Mouse (Mus musculus) neural tube, embryonic 14.5 days (tissue): ENCODE measurements around the gene Lnpep. TPM values are rescaled to one million over a fixed set of nuclear protein-coding genes. Genes with fewer than 3 reads are reported as not detected.
"Not testable (repeated sequence)": the region's sequence is repeated elsewhere in the genome, so short reads cannot be mapped to it uniquely, and the experiment has no call there.

Experiments
- ATAC-seq: fragments of 200-750 bp; cut with Nextera tagmentation; 2 replicates; pipeline ENCODE4 v1.8.0; 2017; ENCODE audit warnings: low read depth, mild to moderate bottlenecking, moderate TSS enrichment, moderate library complexity
- H3K27ac ChIP-seq: fragments of 300-500 bp; sonication (generic); 2 replicates; pipeline ENCODE4 v1.5.1; 2014; ENCODE audit warnings: low read depth, mild to moderate bottlenecking, control low read depth, low read length, moderate library complexity, mixed read lengths
- H3K27me3 ChIP-seq: fragments of 300-500 bp; sonication (generic); 2 replicates; pipeline ENCODE4 v1.6.1; 2014; ENCODE audit warnings: low read length; ENCODE audit not compliant: control insufficient read depth, insufficient read depth
- H3K36me3 ChIP-seq: fragments of 300-500 bp; sonication (generic); 2 replicates; pipeline ENCODE4 v1.6.1; 2014; ENCODE audit warnings: low read length, mixed read lengths; ENCODE audit not compliant: control insufficient read depth, insufficient read depth
- H3K4me1 ChIP-seq: fragments of 300-500 bp; sonication (generic); 2 replicates; pipeline ENCODE4 v1.6.1; 2014; ENCODE audit warnings: low read length; ENCODE audit not compliant: control insufficient read depth, insufficient read depth
- H3K4me2 ChIP-seq: fragments of 300-500 bp; sonication (generic); 2 replicates; pipeline ENCODE4 v1.6.1; 2014; ENCODE audit warnings: mild to moderate bottlenecking, low read depth, low read length, control low read depth
- H3K4me3 ChIP-seq: fragments of 300-500 bp; sonication (generic); 2 replicates; pipeline ENCODE4 v1.5.1; 2014; ENCODE audit warnings: low read depth, low read length, control low read depth, mixed read lengths
- H3K9ac ChIP-seq: fragments of 300-500 bp; sonication (generic); replicated peaks from 2 replicates; pipeline ENCODE4 v1.6.1; 2014; ENCODE audit warnings: low read depth, mild to moderate bottlenecking, control low read depth, low read length, mixed read lengths
- H3K9me3 ChIP-seq: fragments of 300-500 bp; sonication (generic); 2 replicates; pipeline ENCODE4 v1.6.1; 2016; ENCODE audit warnings: low read length; ENCODE audit not compliant: control insufficient read depth
- WGBS: fragments of 180-500 bp; shearing (Covaris S2); extraction: QIAGEN DNeasy Blood & Tissue Kit; methylation state at CpG from one replicate; pipeline ENCODE4 v1.1.7; 2014; 5-methylcytosine and 5-hydroxymethylcytosine counted together
- polyA plus RNA-seq: library from polyadenylated mRNA; unstranded; fragments of >200 nt; fragmentation: Nextera tagmentation; extraction: Ambion mirVana; gene quantifications from 2 replicates; pipeline ENCODE4 v1.2.1, GENCODE M21; 2014

Lnpep gene
- polyA plus RNA-seq, 1 experiment from 2014 or later: 17.7 TPM

- H3K4me3 ChIP-seq, H3K27ac ChIP-seq, H3K27me3 ChIP-seq, H3K4me1 ChIP-seq, H3K9ac ChIP-seq, H3K36me3 ChIP-seq, H3K9me3 ChIP-seq, H3K4me2 ChIP-seq, ATAC-seq: not testable (repeated sequence)
- 85% methylated on average over 7 of the region's 7 CpGs for WGBS
These were observed 3.5 kb upstream of the Lnpep start for GRCm38 (mm10) chr17:17628237-17628879.

GRCm38 (mm10) chr17:17627558-17627957 lies 2.7 kb upstream of the Lnpep start:
- H3K27me3 ChIP-seq: no peaks in the 10 kb centered on the region; the same call in 1 of the 2 replicates

DNA sequence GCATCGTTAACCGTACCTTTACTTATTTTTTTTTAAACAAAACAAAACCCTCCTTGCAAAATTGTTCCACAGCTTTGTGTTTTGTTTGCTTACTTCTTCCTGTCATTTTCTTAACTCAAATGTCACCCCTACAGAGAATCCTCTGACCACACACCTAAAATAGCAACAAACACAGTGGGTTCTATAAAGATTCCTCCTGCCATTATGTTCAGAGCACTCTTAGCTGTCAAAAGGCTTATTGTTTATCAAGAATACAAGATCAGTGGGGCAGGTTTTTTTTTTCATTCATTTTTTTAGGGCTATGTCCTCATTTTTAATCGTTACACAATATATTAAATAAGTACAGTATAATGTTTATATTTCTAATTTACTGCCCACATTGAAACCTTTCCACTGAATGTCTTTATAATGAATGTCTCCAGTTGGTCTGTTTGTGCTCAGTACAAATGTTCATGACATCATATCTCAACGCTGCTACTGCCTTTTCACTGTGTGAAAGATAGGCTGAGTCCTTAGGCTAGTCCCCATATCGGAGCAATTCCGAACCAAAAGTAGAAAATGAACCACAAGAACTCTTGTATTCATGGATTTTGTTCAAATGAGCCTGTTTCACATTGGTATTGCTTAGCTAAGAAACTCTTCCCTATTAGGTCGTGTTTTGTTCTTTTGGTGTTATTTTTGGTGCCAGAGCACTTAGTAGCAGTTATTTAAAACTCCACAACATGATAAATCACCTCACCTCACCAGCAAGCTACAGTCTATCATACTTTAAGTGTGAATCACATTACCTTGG lies 1.2 kb upstream of the Lnpep start:
- no peaks in the 10 kb centered on the region for H3K36me3 ChIP-seq
- no peaks in the 10 kb centered on the region for H3K9me3 ChIP-seq
- H3K27me3 ChIP-seq: no peaks in the 10 kb centered on the region; the same call in 1 of the 2 replicates
- 49% methylated on average over 7 of the region's 7 CpGs for WGBS
- H3K4me3 ChIP-seq: peak overlapping the region; percentile 91
- peak overlapping the region; percentile 66 for H3K4me2 ChIP-seq
- peaks cover 6% of the 10 kb centered on the region for H3K4me1 ChIP-seq
- H3K9ac ChIP-seq: peak overlapping the region; percentile 97
- no peak for ATAC-seq
- peak overlapping the region; percentile 100 for H3K27ac ChIP-seq

More at GRCm38 (mm10) chr17:17627558-17627957, 2.7 kb upstream of the Lnpep start:
- H3K4me1 ChIP-seq: peaks cover 6% of the 10 kb centered on the region
- H3K4me3 ChIP-seq: no peak overlapping the region
- no peak overlapping the region for H3K4me2 ChIP-seq
- no peak overlapping the region for H3K27ac ChIP-seq
- ATAC-seq: no peak
- no peaks in the 10 kb centered on the region for H3K36me3 ChIP-seq
- WGBS: 94% methylated on average over 2 of the region's 2 CpGs
- no peak overlapping the region for H3K9ac ChIP-seq
- no peaks in the 10 kb centered on the region for H3K9me3 ChIP-seq

DNA sequence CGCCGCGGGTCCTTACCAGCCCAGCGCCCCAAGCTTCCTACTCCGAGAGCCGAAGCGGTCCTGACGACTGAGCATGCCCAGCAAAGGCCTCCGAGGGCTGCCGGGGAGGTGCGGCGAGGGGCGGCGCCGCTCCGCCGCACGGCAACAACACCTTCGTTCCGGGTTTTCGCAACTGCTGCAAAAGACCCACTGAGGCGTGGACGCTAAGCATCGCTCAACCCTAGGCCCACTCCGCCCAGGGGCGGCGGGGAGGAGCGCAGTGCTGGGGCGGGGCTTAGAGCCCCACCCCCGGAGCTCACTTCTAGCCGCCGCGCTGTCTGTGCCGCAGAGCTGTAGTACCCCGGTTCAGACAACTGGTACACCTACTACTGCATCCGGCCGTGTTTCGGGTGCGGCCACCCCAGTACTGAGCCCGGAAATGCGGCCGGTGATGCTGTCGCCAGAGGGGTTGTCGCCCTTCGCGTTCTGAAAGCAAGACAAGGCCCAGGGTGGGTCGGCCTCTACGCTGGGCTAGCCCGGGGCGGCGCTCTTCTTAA lies 361 bp downstream of the Lnpep start:
- Histone ChIP-seq H3K9me3 (no peaks in the 10 kb centered on the region), H3K4me2 (peak overlapping the region; percentile 66), H3K27ac (peak overlapping the region; percentile 100), H3K4me3 (peak overlapping the region; percentile 91), H3K4me1 (peaks cover 6% of the 10 kb centered on the region), H3K27me3 (no peaks in the 10 kb centered on the region; the same call in 1 of the 2 replicates), H3K9ac (peak overlapping the region; percentile 97), H3K36me3 (no peaks in the 10 kb centered on the region)
- ATAC-seq: peak; percentile 97
- WGBS: 0% methylated on average over 48 of the region's 51 CpGs

GRCm38 (mm10) chr17:17623890-17624420 lies 895 bp downstream of the Lnpep start:
- peak overlapping the region; percentile 97 for H3K9ac ChIP-seq
- WGBS: under 1% methylated on average over 42 of the region's 42 CpGs
- H3K4me3 ChIP-seq: peak overlapping the region; percentile 91
- peak; percentile 15 for ATAC-seq
- peak overlapping the region; percentile 100 for H3K27ac ChIP-seq
- H3K27me3 ChIP-seq: no peaks in the 10 kb centered on the region; the same call in 1 of the 2 replicates
- peaks cover 6% of the 10 kb centered on the region for H3K4me1 ChIP-seq
- no peaks in the 10 kb centered on the region for H3K9me3 ChIP-seq
- H3K4me2 ChIP-seq: peak overlapping the region; percentile 66
- no peaks in the 10 kb centered on the region for H3K36me3 ChIP-seq

- 3% methylated on average over 7 of the region's 7 CpGs for whole genome bisulfite sequencing
- Histone ChIP-seq H3K27me3 (no peaks in the 10 kb centered on the region; the same call in 1 of the 2 replicates), H3K4me1 (peaks cover 7% of the 10 kb centered on the region), H3K27ac (peak overlapping the region; percentile 100), H3K4me3 (peak overlapping the region; percentile 91), H3K9ac (peak overlapping the region; percentile 97), H3K36me3 (no peaks in the 10 kb centered on the region), H3K9me3 (no peaks in the 10 kb centered on the region), H3K4me2 (peak overlapping the region; percentile 66)
- no peak for ATAC-seq
These were observed 1.5 kb downstream of the Lnpep start for GRCm38 (mm10) chr17:17623221-17623889.

- Histone ChIP-seq H3K27me3 (no peaks in the 10 kb centered on the region; the same call in 1 of the 2 replicates), H3K4me2 (no peak overlapping the region), H3K27ac (no peak overlapping the region), H3K36me3 (no peaks in the 10 kb centered on the region), H3K4me3 (no peak overlapping the region), H3K9me3 (no peaks in the 10 kb centered on the region), H3K9ac (no peak overlapping the region), H3K4me1 (peaks cover 10% of the 10 kb centered on the region)
- ATAC-seq: no peak
- WGBS: 98% methylated on average over 1 of the region's 1 CpGs
These were observed 2.3 kb downstream of the Lnpep start for GRCm38 (mm10) chr17:17622576-17622975.

DNA sequence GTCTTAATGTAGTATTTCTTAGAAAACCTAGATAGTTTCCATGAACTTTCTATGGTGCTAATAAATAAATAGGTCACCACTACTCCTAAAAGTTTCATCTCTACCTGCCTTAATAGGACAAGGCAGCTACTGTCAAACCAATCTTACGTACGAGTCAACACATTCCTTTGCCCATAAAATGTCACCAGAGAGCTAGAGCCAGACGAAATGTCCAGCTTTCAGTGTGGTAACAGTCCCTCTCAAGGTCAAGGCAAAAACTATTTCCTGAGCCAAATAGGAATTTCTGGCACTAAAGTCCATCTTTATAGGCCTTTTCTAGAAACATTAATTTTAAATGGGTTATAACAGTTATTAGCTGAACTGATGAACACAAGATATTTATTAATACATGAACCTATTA lies 3.3 kb downstream of the Lnpep start:
- no peak for ATAC-seq
- 82% methylated on average over 3 of the region's 3 CpGs for WGBS

More for the DNA sequence above, 3.3 kb downstream of the Lnpep start:
- no peak overlapping the region for H3K4me3 ChIP-seq
- H3K9ac ChIP-seq: no peak overlapping the region
- H3K36me3 ChIP-seq: no peaks in the 10 kb centered on the region
- no peak overlapping the region for H3K4me2 ChIP-seq
- H3K27ac ChIP-seq: no peak overlapping the region
- no peaks in the 10 kb centered on the region for H3K9me3 ChIP-seq
- no peaks in the 10 kb centered on the region; the same call in 1 of the 2 replicates for H3K27me3 ChIP-seq
- peaks cover 10% of the 10 kb centered on the region for H3K4me1 ChIP-seq
